Mouse (Mus musculus) granulocyte monocyte progenitor cell, adult 5-6 weeks (primary cell): Measurements from ENCODE around the gene Spc24. TPM values are rescaled to one million over a fixed set of nuclear protein-coding genes. Genes with fewer than 3 reads are reported as not detected.

Experiments
- ATAC-seq: replicated peaks from 2 replicates; pipeline ENCODE4 v1.8.0; 2016; ENCODE audit warnings: mild to moderate bottlenecking, moderate TSS enrichment, inconsistent platforms; ENCODE audit not compliant: poor library complexity, severe bottlenecking
- total RNA-seq, 2 experiments: library from RNA; stranded (forward) in 1 of 2; stranded (reverse) in 1 of 2; fragments of 200-712, 200-1000 nt in 1 of 2; fragments of >200 nt in 1 of 2; fragmentation: Nextera tagmentation in 1 of 2; gene quantifications; 2 replicates each; pipeline ENCODE4 v1.2.3; 2014 to 2017

The Spc24 gene
- total RNA-seq, 2 experiments from 2014 or later = 46.5 to 117 TPM

- ATAC-seq = no peak
These were observed 9.7 kb downstream of the Spc24 start for GRCm38 (mm10) chr9:21750370-21750769.

DNA sequence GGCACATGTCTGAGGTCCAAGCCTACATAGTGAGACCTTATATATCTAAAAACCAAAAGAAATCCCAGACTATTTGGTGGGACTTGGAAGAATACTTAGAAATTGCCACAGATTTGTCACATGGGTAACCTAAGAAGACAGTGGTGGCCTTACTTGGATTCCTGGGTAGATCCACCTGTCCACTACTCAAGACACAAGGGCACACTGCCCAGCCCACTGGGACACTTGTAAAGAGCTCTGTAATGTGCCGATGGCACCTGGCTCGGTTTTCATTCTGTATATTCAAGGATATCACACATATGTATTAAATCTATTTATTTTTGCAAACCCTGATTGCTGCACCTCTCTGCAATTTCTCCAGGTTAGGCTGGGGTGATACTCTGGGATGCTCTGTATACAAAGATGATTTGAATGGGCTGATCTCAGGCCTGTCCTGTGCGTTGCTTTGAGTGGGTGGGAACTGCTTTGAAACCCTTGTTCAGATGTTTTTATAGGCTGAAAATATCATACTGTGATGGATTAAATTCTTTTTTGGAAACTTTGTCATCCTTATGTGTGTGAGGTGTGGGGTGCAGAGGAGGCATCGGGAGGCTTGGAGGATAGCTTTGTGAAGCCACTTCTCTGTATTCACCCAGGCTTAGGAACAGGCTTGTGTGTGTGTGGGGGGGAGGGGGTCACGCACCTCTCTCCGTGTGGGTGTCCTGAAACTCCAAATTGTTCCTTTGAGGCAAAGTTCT lies 10.6 kb downstream of the Spc24 start:
- ATAC-seq = no peak

GRCm38 (mm10) chr9:21748491-21748890 lies 11.6 kb downstream of the Spc24 start:
- no peak for ATAC-seq

GRCm38 (mm10) chr9:21748033-21748432 lies 12.1 kb downstream of the Spc24 start:
- no peak for ATAC-seq

- no peak for ATAC-seq
These were observed 12.8 kb downstream of the Spc24 start for GRCm38 (mm10) chr9:21747238-21747774.

- ATAC-seq = no peak
These were observed 18.6 kb downstream of the Spc24 start for GRCm38 (mm10) chr9:21741514-21741913.

DNA sequence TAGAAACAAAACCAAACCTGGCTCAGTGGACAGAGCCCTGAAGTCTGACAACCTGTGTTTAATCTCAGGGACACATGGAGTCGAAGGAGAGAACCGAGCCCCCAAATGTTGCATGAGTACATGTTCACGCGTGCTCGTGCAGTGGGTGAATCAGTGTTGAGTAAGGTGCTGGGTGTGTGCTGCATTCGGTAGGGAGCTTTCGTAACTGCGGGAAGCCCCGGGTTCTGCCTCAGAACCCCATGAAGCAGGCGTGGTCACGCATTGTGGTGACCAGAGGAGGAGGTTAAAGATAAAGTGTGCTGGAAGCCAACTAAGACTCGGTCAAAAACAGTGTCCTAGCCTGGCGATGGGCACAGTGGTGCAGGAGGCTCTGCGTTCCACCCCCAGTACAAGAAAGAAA lies 19.7 kb downstream of the Spc24 start:
- peak; percentile 59 for ATAC-seq

DNA sequence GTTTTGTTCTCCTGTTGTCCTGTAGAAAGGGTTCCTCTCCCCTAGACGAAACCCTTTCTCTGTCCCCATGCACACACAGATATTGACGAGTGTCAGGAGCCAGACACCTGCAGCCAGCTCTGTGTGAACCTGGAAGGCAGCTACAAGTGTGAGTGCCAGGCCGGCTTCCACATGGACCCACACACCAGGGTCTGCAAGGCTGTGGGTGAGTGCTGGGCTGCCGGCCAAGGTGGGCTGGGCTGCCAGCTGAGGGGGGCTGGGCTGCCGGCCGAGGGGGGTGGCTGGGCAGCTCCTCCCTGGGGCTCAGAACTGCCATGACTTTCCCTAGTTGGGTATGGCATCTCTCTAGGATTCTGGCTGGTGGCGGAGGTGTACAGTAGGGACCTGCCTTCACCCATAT lies 21.3 kb downstream of the Spc24 start:
- ATAC-seq = no peak

GRCm38 (mm10) chr9:21737188-21737587 lies 22.9 kb downstream of the Spc24 start:
- no peak for ATAC-seq

DNA sequence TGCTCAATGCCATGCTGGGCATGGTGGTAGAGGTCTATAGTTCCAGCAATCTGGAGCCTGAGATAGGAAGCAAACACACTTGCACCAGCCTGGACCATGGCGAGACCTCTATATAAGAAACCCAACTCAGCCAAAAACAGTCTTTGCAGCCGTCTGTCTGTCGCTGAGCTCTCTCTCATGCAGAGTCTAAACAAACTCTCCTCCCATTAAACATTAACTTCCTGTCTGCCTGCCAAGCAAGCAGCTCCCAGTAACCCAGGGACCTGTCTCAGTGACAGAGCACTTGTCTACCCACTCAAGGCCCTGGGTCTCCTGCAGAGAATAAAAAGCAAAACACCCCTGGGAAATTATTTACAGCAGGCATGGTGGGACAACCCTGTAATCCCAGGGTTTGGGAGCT lies 23.5 kb downstream of the Spc24 start:
- no peak for ATAC-seq

GRCm38 (mm10) chr9:21735126-21735525 lies 25.0 kb downstream of the Spc24 start:
- no peak for ATAC-seq

DNA sequence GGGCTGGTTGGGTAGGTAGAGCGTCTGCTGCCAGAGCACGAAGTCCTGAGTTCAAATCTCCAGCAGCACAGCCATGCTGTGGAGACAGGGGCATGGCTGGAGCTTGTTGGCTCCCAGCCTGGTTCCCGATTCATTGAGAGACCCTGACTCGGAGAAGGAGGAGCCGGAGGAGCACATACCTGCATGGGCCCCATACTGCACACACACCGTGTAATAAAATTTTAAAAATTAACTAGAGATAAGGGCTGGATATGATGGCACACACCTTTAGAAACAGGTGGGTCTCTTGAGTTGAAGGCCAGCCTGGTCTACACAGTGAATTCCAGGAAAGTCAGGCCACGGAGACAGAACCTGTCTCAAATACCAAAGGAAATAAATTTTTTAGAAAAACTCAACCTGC lies 26.1 kb downstream of the Spc24 start:
- ATAC-seq = no peak

GRCm38 (mm10) chr9:21733446-21733845 lies 26.7 kb downstream of the Spc24 start:
- no peak for ATAC-seq

DNA sequence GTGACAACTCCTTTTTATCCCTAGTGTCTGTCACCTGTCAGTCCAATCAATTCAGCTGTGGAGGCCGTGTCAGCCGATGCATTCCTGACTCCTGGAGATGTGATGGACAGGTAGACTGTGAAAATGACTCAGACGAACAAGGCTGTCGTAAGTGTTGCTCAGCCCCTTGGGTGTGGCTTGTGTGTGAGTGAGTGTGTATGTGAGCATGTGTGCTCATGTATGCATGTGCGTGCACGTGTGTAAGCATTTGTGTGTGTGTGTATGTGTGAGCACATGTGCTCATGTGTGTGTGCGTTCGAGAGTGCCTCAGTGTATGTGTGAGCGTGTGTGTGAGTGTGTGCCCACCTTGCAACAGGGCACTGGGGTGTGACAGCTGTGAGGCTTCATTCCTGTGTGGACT lies 27.8 kb downstream of the Spc24 start:
- ATAC-seq = no peak

DNA sequence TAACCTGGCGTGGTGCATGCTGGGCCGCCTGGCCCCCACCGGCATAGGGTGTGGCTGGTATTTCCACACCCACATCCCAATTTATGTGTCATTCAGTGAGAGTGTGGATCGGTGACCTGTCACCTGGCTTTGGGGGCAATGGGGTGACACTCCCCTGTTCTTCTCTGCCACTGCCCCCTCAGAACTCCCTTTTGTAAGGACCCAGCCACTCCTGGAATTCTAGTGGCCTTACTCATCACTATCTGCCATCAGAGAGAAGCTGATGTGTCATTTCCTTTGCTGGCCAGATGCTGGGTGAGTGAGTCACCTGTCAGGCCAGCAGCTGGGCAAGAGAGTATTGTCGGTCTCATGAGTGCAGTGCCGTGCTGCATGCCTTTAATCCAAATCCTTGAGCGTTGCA lies 30.8 kb downstream of the Spc24 start:
- ATAC-seq = no peak

DNA sequence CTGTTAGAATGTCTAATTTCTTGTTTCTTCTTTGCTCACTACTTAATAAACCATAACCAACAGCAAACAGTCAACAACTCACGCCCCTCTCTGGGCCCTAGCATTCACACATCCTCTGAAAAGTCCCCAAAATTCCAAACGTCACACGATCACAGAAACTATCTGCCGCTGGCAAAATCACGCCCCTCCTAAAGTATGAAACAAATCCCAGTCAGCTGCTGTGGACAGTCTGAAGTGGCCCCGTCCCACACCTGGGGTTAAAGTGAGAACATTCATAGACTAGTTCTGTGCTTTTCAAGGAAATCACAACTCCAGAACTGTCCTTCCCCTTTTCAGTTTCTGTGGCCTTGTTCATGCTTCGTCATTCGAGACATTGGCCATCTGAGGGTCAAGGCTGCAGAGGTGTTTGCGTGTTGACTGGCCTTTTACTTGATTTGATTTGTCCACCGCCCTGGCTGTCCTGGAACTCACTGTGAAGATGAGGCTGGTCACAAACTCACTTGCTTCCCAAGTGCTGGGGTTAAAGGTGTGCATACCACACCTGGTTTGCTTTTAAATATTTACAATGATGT lies 31.8 kb downstream of the Spc24 start:
- 0 out of 2 replicates have a peak, but pooled peaks have one; percentile 5 for ATAC-seq

- no peak for ATAC-seq
These were observed 33.7 kb downstream of the Spc24 start for GRCm38 (mm10) chr9:21726218-21726975.

- ATAC-seq = peak; percentile 38
These were observed 34.6 kb downstream of the Spc24 start for GRCm38 (mm10) chr9:21725224-21726121.

GRCm38 (mm10) chr9:21724147-21724536 lies 36.0 kb downstream of the Spc24 start:
- peak; percentile 80 for ATAC-seq
